Mouse (Mus musculus): Measurements from ENCODE around the gene Hnrnph3. TPM values are rescaled to one million over a fixed set of nuclear protein-coding genes. Genes with fewer than 3 reads are reported as not detected.

The Hnrnph3 gene
- total and polyA plus RNA-seq, 2 experiments from 2014 or later: 11.0 to 78.7 TPM

DNA sequence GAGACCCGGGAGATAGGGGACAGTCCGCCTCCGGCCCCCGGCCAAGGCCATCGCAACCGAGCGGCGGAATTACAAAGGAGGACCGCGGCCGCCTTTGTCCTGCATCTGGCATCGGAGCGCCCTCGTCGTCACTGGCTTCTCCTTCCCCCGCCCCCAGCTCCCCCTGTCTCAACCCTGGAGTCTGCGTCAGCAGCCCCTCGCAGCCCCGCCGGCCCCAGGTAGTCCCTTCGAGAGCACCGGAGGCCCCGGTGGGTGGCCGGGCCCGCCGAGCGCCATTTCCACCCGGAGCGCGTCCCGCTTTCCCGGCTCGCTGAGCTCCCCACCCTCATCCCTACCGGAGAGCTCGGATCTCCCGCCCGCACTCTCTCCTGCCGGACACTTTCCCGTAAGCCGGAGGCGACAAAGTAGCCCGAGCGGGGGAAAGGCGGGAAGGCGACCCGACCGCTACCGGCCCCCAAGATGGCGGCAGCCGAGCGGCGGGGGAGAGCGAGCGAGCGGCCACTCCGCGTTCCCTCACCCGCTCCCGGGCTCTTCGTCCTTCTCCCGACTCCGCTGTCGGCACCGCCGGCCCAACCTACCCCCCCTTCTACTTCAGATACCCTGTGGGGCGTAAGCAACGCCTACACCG is 782 bp downstream of the Hnrnph3 start:
- Histone ChIP-seq H3K9me3 (ENCODE audit: low read length) (no peaks in the 10 kb centered on the region), H3K4me2 (ENCODE audit: low read depth, low read length, poor library complexity, severe bottlenecking) (peak overlapping the region; percentile 46), H3K9ac (replicated peaks; ENCODE audit: low read length, poor library complexity, severe bottlenecking) (peak overlapping the region; percentile 98), H3K27me3 (ENCODE audit: insufficient read depth, low read length) (no peaks in the 10 kb centered on the region), H3K36me3 (ENCODE audit: insufficient read depth, low read length) (no peaks in the 10 kb centered on the region), H3K4me1 (ENCODE audit: insufficient read depth, low read length) (peaks cover 4% of the 10 kb centered on the region; the same call in 1 of the 2 replicates), H3K27ac (ENCODE audit: low read depth, low read length) (peak overlapping the region; percentile 100), H3K4me3 (ENCODE audit: low read depth, low read length) (peak overlapping the region; percentile 97)
- no peak for TF ChIP-seq CTCF (IDR thresholded peaks at IDR 0.05)
- DNase-seq (ENCODE audit: low spot score) (peak; percentile 70), ATAC-seq (ENCODE audit: low FRiP score) (peak; percentile 33)
- under 1% methylated on average over 51 of the region's 68 CpGs for WGBS

- H3K4me1 ChIP-seq (ENCODE audit: insufficient read depth, low read length): peaks cover 2% of the 10 kb centered on the region; the same call in 1 of the 2 replicates
- H3K27ac ChIP-seq (ENCODE audit: low read depth, low read length): peak overlapping the region; percentile 100
- H3K27me3 ChIP-seq (ENCODE audit: insufficient read depth, low read length): no peaks in the 10 kb centered on the region
- no peaks in the 10 kb centered on the region for H3K36me3 ChIP-seq (ENCODE audit: insufficient read depth, low read length)
- ATAC-seq (ENCODE audit: low FRiP score) (no peak), DNase-seq (ENCODE audit: low spot score) (no peak)
- WGBS: under 1% methylated on average over 27 of the region's 27 CpGs
- TF ChIP-seq CTCF (IDR thresholded peaks at IDR 0.05): no peak
- peak overlapping the region; percentile 46 for H3K4me2 ChIP-seq (ENCODE audit: low read depth, low read length, poor library complexity, severe bottlenecking)
- no peaks in the 10 kb centered on the region for H3K9me3 ChIP-seq (ENCODE audit: low read length)
- peak overlapping the region; percentile 98 for H3K9ac ChIP-seq (replicated peaks; ENCODE audit: low read length, poor library complexity, severe bottlenecking)
- H3K4me3 ChIP-seq (ENCODE audit: low read depth, low read length): peak overlapping the region; percentile 97
Observed at GRCm38 (mm10) chr10:63022541-63023120, 1.4 kb downstream of the Hnrnph3 start.

- TF ChIP-seq CTCF (IDR thresholded peaks at IDR 0.05): no peak
- DNase-seq (ENCODE audit: low spot score) (no peak), ATAC-seq (ENCODE audit: low FRiP score) (no peak)
- Histone ChIP-seq H3K27me3 (ENCODE audit: insufficient read depth, low read length) (no peaks in the 10 kb centered on the region), H3K36me3 (ENCODE audit: insufficient read depth, low read length) (peaks cover 4% of the 10 kb centered on the region; the same call in 1 of the 2 replicates), H3K9me3 (ENCODE audit: low read length) (no peaks in the 10 kb centered on the region), H3K4me3 (ENCODE audit: low read depth, low read length) (peak overlapping the region; percentile 97), H3K4me1 (ENCODE audit: insufficient read depth, low read length) (no peaks in the 10 kb centered on the region; the same call in 1 of the 2 replicates), H3K4me2 (ENCODE audit: low read depth, low read length, poor library complexity, severe bottlenecking) (peak overlapping the region; percentile 46), H3K9ac (replicated peaks; ENCODE audit: low read length, poor library complexity, severe bottlenecking) (peak overlapping the region; percentile 48; the same call in 1 of the 2 replicates), H3K27ac (ENCODE audit: low read depth, low read length) (no peak overlapping the region)
- WGBS: 24% methylated on average over 4 of the region's 4 CpGs
Observed at GRCm38 (mm10) chr10:63021702-63022101, 2.3 kb downstream of the Hnrnph3 start.

- 71% methylated on average over 6 of the region's 6 CpGs for WGBS
- Histone ChIP-seq H3K27me3 (ENCODE audit: insufficient read depth, low read length) (no peaks in the 10 kb centered on the region), H3K4me2 (ENCODE audit: low read depth, low read length, poor library complexity, severe bottlenecking) (no peak overlapping the region), H3K36me3 (ENCODE audit: insufficient read depth, low read length) (peaks cover 12% of the 10 kb centered on the region), H3K4me1 (ENCODE audit: insufficient read depth, low read length) (no peaks in the 10 kb centered on the region; the same call in 1 of the 2 replicates), H3K9ac (replicated peaks; ENCODE audit: low read length, poor library complexity, severe bottlenecking) (no peak overlapping the region), H3K4me3 (ENCODE audit: low read depth, low read length) (no peak overlapping the region), H3K27ac (ENCODE audit: low read depth, low read length) (no peak overlapping the region), H3K9me3 (ENCODE audit: low read length) (no peaks in the 10 kb centered on the region)
- no peak for TF ChIP-seq CTCF (IDR thresholded peaks at IDR 0.05)
- DNase-seq (ENCODE audit: low spot score) (no peak), ATAC-seq (ENCODE audit: low FRiP score) (no peak)
Observed at GRCm38 (mm10) chr10:63019304-63019703, 4.7 kb downstream of the Hnrnph3 start.

- no peak for TF ChIP-seq CTCF (IDR thresholded peaks at IDR 0.05)
- Histone ChIP-seq H3K36me3 (ENCODE audit: insufficient read depth, low read length) (peaks cover 40% of the 10 kb centered on the region), H3K4me3 (ENCODE audit: low read depth, low read length) (no peak overlapping the region), H3K27me3 (ENCODE audit: insufficient read depth, low read length) (no peaks in the 10 kb centered on the region), H3K9ac (replicated peaks; ENCODE audit: low read length, poor library complexity, severe bottlenecking) (no peak overlapping the region), H3K4me1 (ENCODE audit: insufficient read depth, low read length) (no peaks in the 10 kb centered on the region), H3K9me3 (ENCODE audit: low read length) (no peaks in the 10 kb centered on the region), H3K27ac (ENCODE audit: low read depth, low read length) (no peak overlapping the region), H3K4me2 (ENCODE audit: low read depth, low read length, poor library complexity, severe bottlenecking) (no peak overlapping the region)
- ATAC-seq (ENCODE audit: low FRiP score) (no peak), DNase-seq (ENCODE audit: low spot score) (no peak)
- 86% methylated on average over 9 of the region's 9 CpGs for WGBS
Observed at GRCm38 (mm10) chr10:63014168-63014567, 9.8 kb downstream of the Hnrnph3 start.

DNA sequence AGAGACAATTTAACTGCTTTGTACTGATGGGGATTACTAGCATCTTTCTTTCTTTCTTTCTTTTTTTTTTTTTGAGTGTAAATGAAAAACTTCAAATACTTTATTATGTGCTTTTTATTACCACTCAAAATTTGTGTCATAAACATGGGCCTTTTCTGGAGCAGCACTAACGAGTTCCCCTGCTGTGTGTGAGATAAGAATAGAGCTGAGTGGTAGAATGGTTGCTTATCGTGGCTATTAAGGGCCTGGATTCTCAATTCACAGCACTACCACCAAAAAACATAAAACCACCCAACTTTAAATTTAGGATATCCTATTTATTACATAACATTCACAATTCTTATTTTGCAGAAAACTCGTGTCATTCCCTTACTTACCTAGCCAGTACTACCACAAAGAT is 10.5 kb downstream of the Hnrnph3 start:
- peaks cover 40% of the 10 kb centered on the region for H3K36me3 ChIP-seq (ENCODE audit: insufficient read depth, low read length)
- WGBS: 78% methylated on average over 3 of the region's 3 CpGs
- H3K27me3 ChIP-seq (ENCODE audit: insufficient read depth, low read length): no peaks in the 10 kb centered on the region

More for the DNA sequence above, 10.5 kb downstream of the Hnrnph3 start:
- TF ChIP-seq CTCF (IDR thresholded peaks at IDR 0.05): no peak
- H3K27ac ChIP-seq (ENCODE audit: low read depth, low read length): no peak overlapping the region
- H3K4me3 ChIP-seq (ENCODE audit: low read depth, low read length): no peak overlapping the region
- no peaks in the 10 kb centered on the region for H3K4me1 ChIP-seq (ENCODE audit: insufficient read depth, low read length)
- H3K9me3 ChIP-seq (ENCODE audit: low read length): no peaks in the 10 kb centered on the region
- no peak overlapping the region for H3K9ac ChIP-seq (replicated peaks; ENCODE audit: low read length, poor library complexity, severe bottlenecking)
- no peak overlapping the region for H3K4me2 ChIP-seq (ENCODE audit: low read depth, low read length, poor library complexity, severe bottlenecking)
- no peak for DNase-seq (ENCODE audit: low spot score)
- no peak for ATAC-seq (ENCODE audit: low FRiP score)
